Mouse (Mus musculus) neural tube, embryonic 15.5 days (tissue): ENCODE results near the gene Fsip1. TPM values are rescaled to one million over a fixed set of nuclear protein-coding genes. Genes with fewer than 3 reads are reported as not detected.
A peak's percentile ranks its signal among the peaks of the same experiment; 100 is the strongest.

Experiments used
- ATAC-seq: fragments of 200-750 bp; cut with Nextera tagmentation; 2 replicates; pipeline ENCODE4 v1.8.0; 2017; ENCODE audit warnings: mild to moderate bottlenecking, moderate TSS enrichment, moderate library complexity; ENCODE audit not compliant: low FRiP score
- H3K27ac ChIP-seq: fragments of 300-500 bp; sonication (generic); replicated peaks from 2 replicates; pipeline ENCODE4 v1.5.1; 2015; ENCODE audit warnings: mild to moderate bottlenecking, inconsistent platforms
- H3K27me3 ChIP-seq: fragments of 300-500 bp; sonication (generic); replicated peaks from 2 replicates; pipeline ENCODE4 v1.6.1; 2015; ENCODE audit warnings: inconsistent platforms
- H3K36me3 ChIP-seq: fragments of 300-500 bp; sonication (generic); 2 replicates; pipeline ENCODE4 v1.6.1; 2015; ENCODE audit warnings: inconsistent platforms
- H3K4me1 ChIP-seq: fragments of 300-500 bp; sonication (generic); 2 replicates; pipeline ENCODE4 v1.6.1; 2015; ENCODE audit warnings: inconsistent platforms
- H3K4me2 ChIP-seq: fragments of 300-500 bp; sonication (generic); 2 replicates; pipeline ENCODE4 v1.6.1; 2015; ENCODE audit warnings: inconsistent platforms, mild to moderate bottlenecking, moderate library complexity
- H3K4me3 ChIP-seq: fragments of 300-500 bp; sonication (generic); replicated peaks from 2 replicates; pipeline ENCODE4 v1.5.1; 2015; ENCODE audit warnings: mild to moderate bottlenecking, inconsistent platforms
- H3K9ac ChIP-seq: fragments of 300-500 bp; sonication (generic); replicated peaks from 2 replicates; pipeline ENCODE4 v1.6.1; 2015; ENCODE audit warnings: mild to moderate bottlenecking, inconsistent platforms
- H3K9me3 ChIP-seq: fragments of 300-500 bp; sonication (generic); replicated peaks from 2 replicates; pipeline ENCODE4 v1.6.1; 2016; ENCODE audit warnings: inconsistent platforms
- WGBS: fragments of 180-500 bp; shearing (Covaris S2); methylation state at CpG from one replicate; pipeline ENCODE4 v1.1.7; 2015; ENCODE audit warnings: mixed read lengths; 5-methylcytosine and 5-hydroxymethylcytosine counted together
- polyA plus RNA-seq: library from polyadenylated mRNA; unstranded; fragments of >200 nt; fragmentation: Nextera tagmentation; extraction: Ambion mirVana; gene quantifications from 2 replicates; pipeline ENCODE4 v1.2.1, GENCODE M21; 2015

Fsip1 gene
- polyA plus RNA-seq, 1 experiment from 2014 or later: 2.3 TPM

GRCm38 (mm10) chr2:118288326-118289065 is 31.7 kb upstream of the Fsip1 start:
- no peaks in the 10 kb centered on the region for H3K9me3 ChIP-seq
- no peak overlapping the region for H3K4me3 ChIP-seq
- no peak overlapping the region for H3K27ac ChIP-seq
- no peak overlapping the region for H3K4me2 ChIP-seq
- H3K36me3 ChIP-seq: no peaks in the 10 kb centered on the region
- no peak overlapping the region for H3K9ac ChIP-seq
- ATAC-seq: no peak
- no peaks in the 10 kb centered on the region for H3K4me1 ChIP-seq
- no peaks in the 10 kb centered on the region for H3K27me3 ChIP-seq
- WGBS: 88% methylated on average over 9 of the region's 9 CpGs

DNA sequence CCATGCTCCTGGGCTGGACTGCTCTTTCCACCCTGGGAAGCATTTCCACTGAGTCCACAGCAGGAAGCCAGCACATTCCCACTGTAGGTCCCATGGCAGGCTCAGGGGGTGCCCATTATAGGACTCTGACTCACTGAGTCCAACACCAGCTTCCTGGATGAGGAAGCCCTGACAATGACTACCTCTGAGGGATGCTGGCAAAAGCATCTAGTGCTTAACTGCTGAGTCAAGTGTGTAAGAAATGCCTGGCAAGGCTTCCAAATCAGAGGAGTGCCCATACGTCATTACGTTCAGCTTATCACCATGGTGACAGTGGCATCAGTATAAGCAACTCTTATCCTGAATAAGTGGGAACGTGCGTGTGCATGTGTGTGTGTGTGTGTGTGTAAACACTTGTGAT is 30.9 kb upstream of the Fsip1 start:
- 78% methylated on average over 4 of the region's 4 CpGs for WGBS
- no peak overlapping the region for H3K4me2 ChIP-seq
- no peak overlapping the region for H3K27ac ChIP-seq
- H3K4me3 ChIP-seq: no peak overlapping the region
- ATAC-seq: no peak
- no peaks in the 10 kb centered on the region for H3K36me3 ChIP-seq
- H3K9me3 ChIP-seq: no peaks in the 10 kb centered on the region
- H3K9ac ChIP-seq: no peak overlapping the region
- H3K4me1 ChIP-seq: no peaks in the 10 kb centered on the region
- H3K27me3 ChIP-seq: no peaks in the 10 kb centered on the region

DNA sequence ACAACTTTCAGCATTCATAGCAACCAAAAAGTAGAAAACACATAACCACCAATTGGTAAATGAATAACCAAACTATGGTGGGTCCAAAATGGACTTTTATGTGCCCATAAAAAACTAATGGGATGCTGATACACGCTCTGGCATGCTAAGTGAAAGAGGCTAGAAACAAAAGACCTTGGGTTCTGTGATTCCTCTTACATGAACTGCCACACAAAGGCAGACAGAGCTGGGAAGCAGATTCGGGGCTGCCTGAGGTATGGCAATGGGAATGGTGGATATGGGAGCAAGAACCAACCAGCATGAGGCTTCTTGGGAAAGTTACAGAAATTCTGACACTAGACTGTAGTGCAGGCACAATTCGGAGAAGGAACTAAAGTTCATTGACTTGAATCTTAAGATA is 25.7 kb upstream of the Fsip1 start:
- WGBS: 69% methylated on average over 3 of the region's 3 CpGs
- no peaks in the 10 kb centered on the region for H3K27me3 ChIP-seq
- no peak for ATAC-seq
- no peaks in the 10 kb centered on the region for H3K9me3 ChIP-seq
- no peak overlapping the region for H3K27ac ChIP-seq
- H3K4me1 ChIP-seq: no peaks in the 10 kb centered on the region
- no peak overlapping the region for H3K9ac ChIP-seq
- H3K4me3 ChIP-seq: no peak overlapping the region
- H3K36me3 ChIP-seq: no peaks in the 10 kb centered on the region
- H3K4me2 ChIP-seq: no peak overlapping the region

DNA sequence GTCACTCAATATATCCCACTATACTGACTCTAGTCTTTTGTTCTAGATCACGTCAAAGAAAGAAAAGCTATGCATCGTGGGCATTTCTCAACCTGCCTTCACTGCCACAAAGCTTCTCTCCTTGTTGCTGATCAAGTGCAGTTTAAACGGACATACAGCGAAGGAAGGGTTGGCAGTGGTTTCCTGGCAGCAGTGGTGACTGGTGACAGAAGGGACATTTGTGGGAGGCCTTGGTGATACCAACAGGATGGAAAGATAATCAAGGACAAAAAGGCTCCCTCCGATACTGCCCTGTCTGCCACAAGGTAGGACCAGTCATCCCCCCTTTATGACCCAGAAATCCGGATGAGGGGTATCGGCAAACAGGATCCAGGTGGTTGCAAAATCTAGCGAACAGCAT is 21.5 kb upstream of the Fsip1 start:
- Histone ChIP-seq H3K4me1 (no peaks in the 10 kb centered on the region), H3K36me3 (no peaks in the 10 kb centered on the region), H3K27me3 (no peaks in the 10 kb centered on the region), H3K9me3 (no peaks in the 10 kb centered on the region), H3K4me2 (no peak overlapping the region), H3K9ac (no peak overlapping the region), H3K27ac (no peak overlapping the region), H3K4me3 (no peak overlapping the region)
- 97% methylated on average over 8 of the region's 8 CpGs for WGBS
- ATAC-seq: no peak

GRCm38 (mm10) chr2:118271606-118272005 is 14.8 kb upstream of the Fsip1 start:
- no peak overlapping the region for H3K9ac ChIP-seq
- no peak overlapping the region for H3K4me3 ChIP-seq
- H3K27ac ChIP-seq: no peak overlapping the region
- 80% methylated on average over 10 of the region's 10 CpGs for WGBS
- no peaks in the 10 kb centered on the region for H3K36me3 ChIP-seq
- ATAC-seq: no peak
- no peaks in the 10 kb centered on the region for H3K9me3 ChIP-seq
- H3K4me1 ChIP-seq: peaks cover 8% of the 10 kb centered on the region; the same call in 1 of the 2 replicates
- H3K27me3 ChIP-seq: no peaks in the 10 kb centered on the region
- H3K4me2 ChIP-seq: no peak overlapping the region

- Histone ChIP-seq H3K27me3 (no peaks in the 10 kb centered on the region), H3K4me2 (0 out of 2 replicates have a peak overlapping the region, but pooled peaks have one; percentile 5), H3K9ac (no peak overlapping the region), H3K9me3 (no peaks in the 10 kb centered on the region), H3K4me3 (no peak overlapping the region), H3K36me3 (no peaks in the 10 kb centered on the region), H3K4me1 (peaks cover 8% of the 10 kb centered on the region; the same call in 1 of the 2 replicates), H3K27ac (0 out of 2 replicates have a peak overlapping the region, but pooled peaks have one; percentile 23)
- peak; percentile 81 for ATAC-seq
- 31% methylated on average over 14 of the region's 14 CpGs for WGBS
Observed at GRCm38 (mm10) chr2:118270213-118270612, 13.4 kb upstream of the Fsip1 start.

DNA sequence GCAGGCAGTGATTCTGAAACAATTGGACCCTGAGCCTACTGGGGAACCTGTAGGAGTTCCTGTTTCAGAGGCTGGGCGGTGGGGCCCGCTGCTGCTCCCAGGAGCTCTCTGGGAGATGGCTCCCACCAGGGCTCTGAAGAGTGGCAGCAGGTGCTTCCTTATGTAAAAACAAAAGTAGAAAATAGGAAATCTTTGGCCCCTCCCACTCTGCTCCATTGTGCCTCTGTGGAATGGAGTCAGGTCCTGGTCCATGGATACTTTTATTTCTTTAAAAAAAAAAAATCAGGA is 7.1 kb upstream of the Fsip1 start:
- Histone ChIP-seq H3K36me3 (no peaks in the 10 kb centered on the region), H3K9me3 (no peaks in the 10 kb centered on the region), H3K4me1 (peaks cover 4% of the 10 kb centered on the region; the same call in 1 of the 2 replicates), H3K4me3 (no peak overlapping the region), H3K27me3 (0 out of 2 replicates have a peak, but pooled peaks cover 2% of the 10 kb centered on the region), H3K9ac (no peak overlapping the region), H3K4me2 (no peak overlapping the region), H3K27ac (no peak overlapping the region)
- no peak for ATAC-seq
- 52% methylated on average over 2 of the region's 2 CpGs for WGBS

- WGBS: 26% methylated on average over 8 of the region's 8 CpGs
- H3K9me3 ChIP-seq: no peaks in the 10 kb centered on the region
- no peak; the same call in 1 of the 2 replicates for ATAC-seq
- H3K36me3 ChIP-seq: no peaks in the 10 kb centered on the region
- no peak overlapping the region for H3K4me3 ChIP-seq
- no peak overlapping the region for H3K9ac ChIP-seq
- peaks cover 4% of the 10 kb centered on the region; the same call in 1 of the 2 replicates for H3K4me1 ChIP-seq
- no peak overlapping the region for H3K4me2 ChIP-seq
- H3K27me3 ChIP-seq: 0 out of 2 replicates have a peak, but pooled peaks cover 2% of the 10 kb centered on the region
- H3K27ac ChIP-seq: no peak overlapping the region
Observed at GRCm38 (mm10) chr2:118263151-118263913, 6.6 kb upstream of the Fsip1 start.

- Histone ChIP-seq H3K4me3 (no peak overlapping the region), H3K9me3 (no peaks in the 10 kb centered on the region), H3K36me3 (no peaks in the 10 kb centered on the region), H3K27me3 (0 out of 2 replicates have a peak, but pooled peaks cover 2% of the 10 kb centered on the region), H3K4me1 (peaks cover 4% of the 10 kb centered on the region; the same call in 1 of the 2 replicates), H3K4me2 (no peak overlapping the region), H3K27ac (no peak overlapping the region), H3K9ac (no peak overlapping the region)
- 61% methylated on average over 8 of the region's 8 CpGs for WGBS
- no peak for ATAC-seq
Observed at GRCm38 (mm10) chr2:118262673-118263072, 5.9 kb upstream of the Fsip1 start.

- Histone ChIP-seq H3K9ac (no peak overlapping the region), H3K27me3 (0 out of 2 replicates have a peak, but pooled peaks cover 2% of the 10 kb centered on the region), H3K27ac (no peak overlapping the region), H3K9me3 (no peaks in the 10 kb centered on the region), H3K4me3 (no peak overlapping the region), H3K4me1 (peaks cover 10% of the 10 kb centered on the region), H3K36me3 (no peaks in the 10 kb centered on the region), H3K4me2 (no peak overlapping the region)
- no peak for ATAC-seq
- WGBS: 85% methylated on average over 5 of the region's 5 CpGs
Observed at GRCm38 (mm10) chr2:118259746-118260145, 3.0 kb upstream of the Fsip1 start.

GRCm38 (mm10) chr2:118257094-118257493 is 328 bp upstream of the Fsip1 start:
- no peak overlapping the region for H3K27ac ChIP-seq
- WGBS: 77% methylated on average over 8 of the region's 8 CpGs
- no peaks in the 10 kb centered on the region for H3K9me3 ChIP-seq
- peak overlapping the region; percentile 73 for H3K4me2 ChIP-seq
- no peak for ATAC-seq
- peak overlapping the region; percentile 50 for H3K4me3 ChIP-seq
- no peaks in the 10 kb centered on the region for H3K36me3 ChIP-seq
- H3K27me3 ChIP-seq: 0 out of 2 replicates have a peak, but pooled peaks cover 2% of the 10 kb centered on the region
- H3K9ac ChIP-seq: no peak overlapping the region
- H3K4me1 ChIP-seq: peaks cover 6% of the 10 kb centered on the region

DNA sequence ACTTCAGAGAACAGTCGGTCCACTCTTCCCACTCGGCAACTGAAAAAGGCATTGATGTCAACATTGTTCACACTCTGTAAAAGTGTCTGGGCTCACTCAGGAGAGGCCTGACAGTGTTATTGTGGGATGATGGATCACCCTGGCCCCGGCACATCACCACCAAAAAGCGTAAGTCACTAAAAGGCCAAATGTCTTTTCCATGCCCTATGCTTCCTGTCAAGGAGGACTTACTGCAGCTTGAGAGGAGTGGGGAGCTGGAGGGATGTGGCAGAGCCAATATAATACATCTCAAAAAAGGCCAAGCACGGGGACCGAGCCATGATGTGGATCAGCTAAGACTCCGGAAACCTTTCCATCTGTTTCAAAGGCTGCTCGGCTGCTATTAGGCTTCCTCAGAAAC is 2.2 kb downstream of the Fsip1 start:
- peaks cover 6% of the 10 kb centered on the region for H3K4me1 ChIP-seq
- H3K4me3 ChIP-seq: no peak overlapping the region
- no peak for ATAC-seq
- 14% methylated on average over 8 of the region's 8 CpGs for WGBS
- H3K4me2 ChIP-seq: no peak overlapping the region
- H3K27ac ChIP-seq: no peak overlapping the region
- H3K9me3 ChIP-seq: no peaks in the 10 kb centered on the region
- no peak overlapping the region for H3K9ac ChIP-seq
- H3K27me3 ChIP-seq: no peaks in the 10 kb centered on the region
- H3K36me3 ChIP-seq: no peaks in the 10 kb centered on the region
